Mouse (Mus musculus): ENCODE results near the gene Tdp1.

Tdp1 gene

DNA sequence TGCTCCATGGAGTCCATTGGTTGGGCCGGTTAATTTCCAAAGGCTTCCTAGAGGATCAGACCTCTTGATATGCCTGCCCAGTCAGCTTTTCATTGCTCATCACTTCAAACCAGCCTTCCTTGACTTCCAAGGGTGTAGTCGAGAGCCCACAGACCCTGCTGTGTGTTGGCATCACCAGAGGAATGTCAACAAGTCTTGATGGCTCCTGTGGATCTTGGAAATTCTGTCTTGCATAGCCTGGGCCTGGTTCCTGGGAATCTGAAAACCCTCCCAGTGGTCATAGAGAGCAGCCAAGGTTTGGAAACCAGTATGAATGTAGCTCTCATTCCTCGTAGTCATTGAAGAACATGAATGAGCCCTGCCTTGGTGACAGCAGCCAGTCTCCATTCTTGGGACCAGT is 116.9 kb downstream of the Tdp1 start:
- no peak for DNase-seq

DNA sequence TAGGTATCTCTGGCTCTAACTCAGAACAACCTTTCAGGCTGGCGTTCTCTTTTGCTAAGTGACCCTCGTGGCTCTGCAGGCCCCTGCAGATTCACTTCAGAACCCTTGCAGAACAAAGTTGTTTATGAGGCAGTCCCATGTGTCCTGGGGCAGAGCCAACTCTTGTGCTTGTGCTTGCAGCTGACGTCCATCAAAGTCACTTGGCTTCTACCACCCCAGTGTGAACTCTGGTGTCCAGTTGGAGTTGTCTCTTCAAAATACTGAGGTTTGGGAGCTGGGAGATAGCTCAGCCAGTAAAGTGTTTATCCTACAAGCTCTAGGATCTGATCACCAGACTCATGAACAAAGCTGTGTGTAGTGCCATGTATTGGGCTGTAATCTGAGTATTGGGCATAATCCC is 117.6 kb downstream of the Tdp1 start:
- no peak for DNase-seq

DNA sequence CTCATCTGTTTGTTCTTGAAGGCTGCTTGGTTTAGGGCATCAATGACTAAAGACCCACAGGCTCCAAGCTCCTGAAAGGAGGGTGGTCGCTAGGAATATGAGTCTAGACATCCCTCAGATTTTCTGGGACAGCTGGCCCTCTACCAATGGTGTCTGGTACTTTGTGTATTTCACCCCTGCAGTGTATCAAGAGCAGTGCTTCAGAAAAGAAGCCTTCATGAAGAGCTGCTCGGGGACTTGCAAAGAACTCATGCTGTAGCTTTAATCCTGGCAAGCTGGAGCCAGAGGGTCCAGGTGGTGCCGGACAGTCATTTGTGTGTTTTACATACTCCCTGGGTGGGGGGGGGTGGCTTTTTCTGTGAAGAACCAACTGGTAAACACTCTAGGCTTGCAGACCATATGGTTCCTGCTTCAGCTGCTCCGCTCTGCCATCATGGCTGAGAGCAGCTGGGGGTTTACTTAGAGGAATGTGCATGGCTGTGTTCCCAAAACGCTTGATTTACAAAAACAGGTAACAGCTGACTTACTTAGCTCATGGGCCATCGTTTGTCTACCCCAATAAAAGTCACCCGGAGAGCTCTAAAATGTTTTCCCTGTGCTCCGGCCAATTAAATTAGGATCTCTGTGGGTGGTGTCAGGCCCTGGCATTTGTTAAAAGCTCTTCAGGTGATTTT is 118.7 kb downstream of the Tdp1 start:
- DNase-seq, result no peak

All from thymus, postnatal 14 days (tissue).